Mouse (Mus musculus) testis, adult 2 months (tissue): ENCODE data around the gene Nxn.

Source experiments
- CTCF ChIP-seq: fragments of 200-500 bp; IDR thresholded peaks from 2 replicates; pipeline ENCODE4 v1.5.1; 2012; ENCODE audit warnings: low read depth, mild to moderate bottlenecking, inconsistent platforms, low read length, moderate library complexity; ENCODE audit not compliant: control insufficient read depth, insufficient read depth, insufficient replicate concordance
- POLR2A ChIP-seq: fragments of 200-500 bp; IDR thresholded peaks from 2 replicates; pipeline ENCODE4 v1.6.1; 2012; ENCODE audit warnings: low read depth, mild to moderate bottlenecking, inconsistent platforms, low read length, moderate library complexity; ENCODE audit not compliant: control insufficient read depth

DNA sequence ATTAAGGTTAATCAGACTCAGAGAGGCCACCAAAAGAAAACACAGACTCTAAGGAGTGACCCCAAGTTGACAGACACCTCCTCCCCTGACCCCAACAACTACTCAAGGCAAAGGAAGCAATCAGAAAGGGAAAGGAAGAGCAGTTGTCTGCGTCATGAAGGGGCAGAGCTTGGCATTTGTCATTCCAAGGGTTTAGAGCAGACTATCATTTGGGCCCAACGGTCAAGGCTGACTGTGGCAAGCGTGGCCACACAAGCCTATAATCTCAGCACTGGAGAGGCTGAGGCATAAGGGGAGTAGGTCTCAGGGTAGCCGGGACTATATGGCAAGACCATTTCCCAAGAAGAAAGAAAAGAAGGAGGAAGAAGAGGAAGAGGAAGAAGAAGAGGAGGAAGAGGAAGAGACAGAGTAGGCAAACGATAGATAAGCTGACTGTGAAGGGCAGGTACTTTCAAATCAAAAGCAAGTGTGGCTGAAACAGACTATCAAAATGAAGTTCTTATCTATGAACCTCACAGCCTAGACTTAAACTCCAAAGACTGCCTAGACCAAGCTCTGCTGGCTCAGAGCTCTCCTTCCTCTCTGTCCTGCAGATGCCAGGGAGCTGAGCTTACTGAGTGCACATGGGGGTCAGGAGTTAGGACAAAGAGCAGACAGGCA is 83.0 kb downstream of the Nxn start:
- TF ChIP-seq CTCF (no peak), POLR2A (no peak)
